Mouse (Mus musculus): Measurements from ENCODE around the gene Lrp2.

Lrp2 gene

GRCm38 (mm10) chr2:69582861-69583260 is 3.0 kb downstream of the Lrp2 start:
- no peak for DNase-seq

DNA sequence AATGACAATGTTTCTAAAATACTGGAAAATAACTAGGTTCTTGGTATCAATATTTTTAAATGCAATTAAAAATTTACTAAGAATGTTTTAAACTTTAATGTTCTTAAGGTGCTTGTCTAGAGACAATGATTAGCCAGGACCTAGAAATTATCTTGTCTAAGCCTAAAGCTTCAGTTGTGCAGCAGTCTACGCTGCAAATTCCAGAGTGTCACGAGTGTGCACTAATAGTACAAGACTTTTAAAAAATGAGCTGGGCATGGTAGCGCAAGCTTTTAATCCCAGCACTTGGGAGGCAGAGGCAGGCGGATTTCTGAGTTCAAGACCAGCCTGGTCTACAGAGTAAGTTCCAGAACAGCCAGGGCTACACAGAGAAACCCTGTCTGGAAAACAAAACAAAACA is 3.8 kb downstream of the Lrp2 start:
- DNase-seq = peak; percentile 55

GRCm38 (mm10) chr2:69580091-69580490 is 5.8 kb downstream of the Lrp2 start:
- no peak for DNase-seq

DNA sequence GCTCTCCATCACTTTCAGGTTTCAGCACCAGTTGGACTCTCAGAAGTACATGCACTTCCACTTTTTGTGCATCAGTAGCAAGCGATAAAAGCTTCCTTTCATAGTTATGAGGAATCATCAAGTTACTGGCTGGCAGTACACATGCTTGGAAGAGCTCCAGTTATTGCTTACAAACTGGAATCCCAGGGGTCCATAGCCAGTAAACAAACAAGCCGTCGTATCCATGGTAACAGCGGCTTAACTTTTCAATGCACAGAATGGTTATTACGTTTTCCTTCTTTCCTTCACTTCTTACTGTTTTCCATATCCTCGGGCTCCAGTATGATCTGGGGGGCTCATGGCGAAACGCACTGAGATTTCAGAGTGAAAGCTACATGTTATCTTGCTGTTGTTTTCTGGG is 7.7 kb downstream of the Lrp2 start:
- DNase-seq = no peak

- peak; percentile 51 for DNase-seq
Observed at GRCm38 (mm10) chr2:69576531-69576930, 9.3 kb downstream of the Lrp2 start.

DNA sequence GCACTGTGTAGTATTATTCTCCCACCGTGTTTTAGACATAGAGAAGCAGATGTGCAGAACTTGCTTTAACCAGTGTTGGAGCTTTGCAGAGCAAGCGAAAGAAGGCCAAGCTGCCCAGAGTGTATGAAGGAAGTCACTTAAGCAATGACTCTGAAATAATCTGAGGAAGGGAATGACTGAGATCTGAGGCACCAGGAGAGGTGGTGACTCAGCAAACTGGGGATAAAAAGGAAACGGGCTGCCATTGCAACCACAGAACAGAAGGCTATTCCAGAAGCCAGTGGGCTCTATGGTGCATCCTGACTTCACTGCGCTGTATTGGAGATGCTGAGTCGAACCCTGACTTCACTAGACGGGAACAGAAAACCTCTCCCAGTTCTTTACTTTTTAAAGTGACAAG is 10.9 kb downstream of the Lrp2 start:
- DNase-seq = no peak

DNA sequence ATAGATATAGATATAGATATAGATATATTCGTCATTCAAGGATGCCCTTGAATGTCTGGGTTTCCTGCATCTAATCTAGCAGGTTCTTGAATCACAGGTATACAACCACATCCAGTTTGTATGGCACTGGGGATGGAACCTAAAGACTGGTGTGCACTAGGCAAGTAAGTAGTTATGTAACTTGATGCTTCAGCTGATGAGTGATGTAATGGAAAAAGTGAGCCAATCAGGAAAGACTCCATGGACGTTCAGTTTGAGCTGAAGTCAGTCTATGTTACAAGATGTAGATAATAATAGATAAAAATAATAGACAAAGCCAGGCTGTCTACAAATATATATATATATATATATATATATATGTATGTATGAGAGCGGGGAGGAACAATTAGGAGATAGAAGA is 11.6 kb downstream of the Lrp2 start:
- DNase-seq = no peak

DNA sequence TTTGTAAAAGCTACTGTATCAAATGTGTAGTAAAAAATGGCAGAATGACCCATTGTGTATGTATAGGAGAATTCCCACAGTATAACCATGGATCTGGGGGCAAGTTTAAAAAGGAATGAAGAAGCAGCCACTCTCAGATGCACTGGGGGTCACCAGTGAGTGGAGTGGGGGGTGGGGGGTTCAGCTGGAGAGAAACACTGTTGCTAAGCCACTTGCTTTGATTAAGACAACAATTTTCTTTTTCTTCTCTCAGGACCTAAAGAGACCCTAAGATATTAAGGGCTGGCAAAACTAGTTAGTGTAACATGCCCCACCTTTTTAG is 12.2 kb downstream of the Lrp2 start:
- no peak for DNase-seq

DNA sequence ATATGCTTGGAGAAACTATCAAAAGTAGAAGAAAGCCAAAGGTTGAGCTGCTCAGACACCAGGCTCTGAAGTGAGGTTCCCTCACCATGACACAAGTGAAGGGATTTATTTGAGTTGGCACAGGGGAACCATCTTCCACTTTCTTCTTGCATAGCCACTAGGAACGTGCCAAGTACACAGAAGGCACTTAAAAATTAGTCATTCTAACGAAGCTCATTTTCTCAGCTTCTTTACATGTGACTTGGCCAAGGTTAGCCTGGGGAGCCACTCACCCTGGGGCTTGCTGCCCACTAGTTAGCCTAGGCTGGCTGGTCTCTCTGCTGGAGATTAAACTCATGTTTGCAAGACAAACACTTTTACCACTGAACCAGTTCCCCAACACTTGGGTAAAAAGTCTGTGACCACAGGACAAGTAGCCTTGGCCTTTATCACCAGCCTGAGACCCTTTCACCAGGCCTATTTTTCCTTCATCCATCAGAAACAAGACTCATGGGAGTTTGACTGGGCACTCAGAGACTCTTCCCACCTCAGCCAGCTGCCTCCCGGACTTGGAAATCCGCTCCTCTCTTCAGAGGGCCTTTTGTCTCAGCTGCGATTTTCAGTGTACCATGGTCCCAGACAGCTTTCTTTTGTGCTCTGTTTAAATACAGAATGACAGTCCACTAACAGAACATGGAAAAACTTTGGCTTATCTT is 12.7 kb downstream of the Lrp2 start:
- no peak for DNase-seq

- peak; percentile 87 for DNase-seq
Observed at GRCm38 (mm10) chr2:69570556-69570955, 15.3 kb downstream of the Lrp2 start.

DNA sequence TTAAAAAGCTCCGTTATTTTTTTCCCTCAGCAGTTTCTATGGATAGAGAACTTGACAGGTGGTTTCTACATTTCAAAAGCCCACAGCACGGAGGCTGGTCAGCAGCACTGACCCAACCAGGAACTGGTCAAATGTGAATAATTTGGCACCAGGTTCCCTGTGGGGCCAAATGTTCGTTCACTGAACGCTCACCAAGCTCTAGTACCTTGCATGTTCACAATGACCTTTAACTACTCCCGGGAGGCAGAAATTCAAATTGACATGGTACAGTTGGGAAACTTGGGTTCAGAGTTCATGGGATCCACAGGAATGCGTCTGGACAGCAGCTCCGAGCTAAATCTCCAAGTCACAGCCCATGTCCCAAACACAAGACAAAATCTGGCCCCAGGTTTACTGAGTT is 19.6 kb downstream of the Lrp2 start:
- DNase-seq = peak; percentile 93

- no peak for DNase-seq
Observed at GRCm38 (mm10) chr2:69563492-69563891, 22.4 kb downstream of the Lrp2 start.

DNA sequence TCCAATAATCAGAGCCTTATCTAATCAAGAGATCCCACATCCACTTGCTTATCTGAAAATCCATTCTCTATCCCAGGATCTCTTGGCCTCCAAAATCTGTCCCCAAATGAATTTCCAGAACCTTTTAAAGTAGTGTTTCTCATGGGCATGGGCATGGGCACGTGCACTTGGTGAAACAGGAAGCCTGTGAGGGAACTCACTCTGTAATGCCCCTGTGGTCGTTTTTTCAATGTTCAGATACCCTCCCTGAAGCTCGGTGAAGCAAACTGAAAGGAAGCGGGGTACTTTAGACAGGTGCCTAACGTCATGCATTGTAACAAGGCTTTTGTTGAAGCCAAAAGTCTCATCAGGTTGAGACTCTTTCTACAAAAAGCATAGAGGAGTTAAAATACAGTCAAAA is 23.1 kb downstream of the Lrp2 start:
- DNase-seq = no peak

GRCm38 (mm10) chr2:69560221-69560620 is 25.6 kb downstream of the Lrp2 start:
- peak; percentile 58 for DNase-seq

DNA sequence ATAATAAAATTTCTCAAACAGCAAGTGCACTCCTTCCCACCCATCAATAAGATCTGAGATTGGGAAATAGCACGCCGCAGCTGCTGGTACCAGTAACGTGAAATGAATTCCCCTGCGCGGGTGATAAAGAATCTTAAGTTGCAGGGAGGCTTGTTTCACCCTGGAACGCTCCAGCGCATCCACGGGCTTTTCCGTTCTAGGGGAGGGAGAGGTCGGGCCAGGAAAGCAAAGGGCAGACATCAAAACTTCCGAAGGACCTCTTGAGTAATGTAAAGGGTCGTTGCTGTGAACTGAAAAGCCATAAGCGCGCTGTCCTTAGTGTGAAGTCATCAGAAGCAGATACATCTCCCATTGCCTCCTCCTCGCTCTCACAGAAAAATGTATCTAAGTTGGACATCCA is 26.5 kb downstream of the Lrp2 start:
- DNase-seq = no peak

GRCm38 (mm10) chr2:69556686-69557085 is 29.2 kb downstream of the Lrp2 start:
- no peak for DNase-seq

DNA sequence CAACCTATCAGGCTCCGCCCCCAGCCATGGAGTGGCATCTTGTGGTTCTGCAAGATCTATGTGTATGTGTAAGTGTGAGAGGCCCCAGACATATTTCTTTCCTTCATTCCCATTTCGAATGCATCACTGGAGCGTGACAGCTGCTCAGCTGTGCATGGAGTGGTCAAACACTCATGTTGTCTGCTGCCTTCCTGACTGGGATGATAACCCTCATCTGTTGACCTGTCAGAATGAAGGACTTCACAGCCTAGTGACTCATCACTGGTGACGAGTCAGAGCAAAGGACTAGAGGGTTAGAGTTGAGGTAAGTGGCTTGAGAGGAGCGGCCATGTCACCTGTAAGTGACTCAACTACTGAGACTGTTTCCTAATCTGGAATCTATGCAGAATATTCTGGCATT is 34.2 kb downstream of the Lrp2 start:
- no peak for DNase-seq

DNA sequence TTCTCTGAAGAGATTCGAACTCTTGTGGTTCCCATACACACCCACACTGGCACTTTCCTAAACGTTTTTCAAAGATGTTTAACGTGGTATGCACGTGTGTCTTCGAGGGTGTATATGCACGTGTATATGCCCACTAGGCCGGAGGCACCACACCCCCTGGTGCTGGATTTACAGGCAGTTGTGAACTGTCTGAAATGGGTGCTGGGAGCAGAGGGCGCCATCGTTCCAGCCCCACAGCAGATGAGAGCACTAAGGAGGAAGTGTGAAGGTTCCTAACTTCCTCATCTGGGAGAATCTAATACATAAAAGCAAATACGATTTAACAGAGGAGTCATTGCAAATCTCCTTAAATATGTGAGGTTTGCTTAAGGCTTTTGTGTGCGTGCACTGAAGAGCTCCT is 39.0 kb downstream of the Lrp2 start:
- no peak for DNase-seq

DNA sequence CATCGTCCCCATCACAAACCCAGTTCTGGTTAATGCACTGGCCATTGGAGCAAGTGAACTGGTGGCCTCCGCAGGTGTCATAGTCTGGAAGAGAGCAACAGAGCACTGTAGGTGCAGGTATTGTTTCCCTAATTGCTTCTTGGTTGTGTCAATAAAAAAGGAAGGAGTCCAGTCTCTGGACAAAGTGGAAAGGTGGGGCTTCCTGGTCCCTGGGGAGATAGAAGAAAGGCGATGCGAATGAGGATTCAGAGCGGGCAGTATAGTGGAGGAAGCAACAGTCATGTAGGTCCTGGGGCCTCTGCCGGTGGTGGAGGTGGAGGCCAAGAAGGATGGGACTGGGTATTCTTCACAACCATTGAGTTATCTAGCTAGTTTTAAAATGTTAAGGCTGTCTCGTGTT is 49.8 kb downstream of the Lrp2 start:
- no peak for DNase-seq

- DNase-seq = no peak
Observed at GRCm38 (mm10) chr2:69531528-69532055, 54.3 kb downstream of the Lrp2 start.

- no peak for DNase-seq
Observed at GRCm38 (mm10) chr2:69530691-69531527, 55.0 kb downstream of the Lrp2 start.

GRCm38 (mm10) chr2:69530126-69530525 is 55.7 kb downstream of the Lrp2 start:
- DNase-seq = no peak

DNA sequence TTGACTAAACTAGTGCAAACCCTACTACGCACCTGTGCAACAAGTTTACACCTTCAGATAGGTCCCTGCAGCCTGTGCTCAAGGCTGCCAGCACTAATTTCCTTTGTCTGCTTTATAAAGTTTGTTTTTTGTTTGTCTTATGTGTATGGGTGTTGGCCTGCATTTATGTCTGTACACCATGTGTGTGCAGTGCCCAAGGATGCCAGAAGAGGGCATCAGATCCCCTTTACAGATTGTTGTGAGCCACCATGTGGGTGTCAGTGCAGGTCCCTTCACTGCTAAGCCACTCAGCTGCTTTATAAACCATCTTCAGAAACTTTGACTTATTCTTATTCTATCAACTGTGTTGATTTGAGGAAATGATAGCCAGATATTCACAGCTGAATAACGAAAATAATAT is 65.6 kb downstream of the Lrp2 start:
- no peak for DNase-seq

DNA sequence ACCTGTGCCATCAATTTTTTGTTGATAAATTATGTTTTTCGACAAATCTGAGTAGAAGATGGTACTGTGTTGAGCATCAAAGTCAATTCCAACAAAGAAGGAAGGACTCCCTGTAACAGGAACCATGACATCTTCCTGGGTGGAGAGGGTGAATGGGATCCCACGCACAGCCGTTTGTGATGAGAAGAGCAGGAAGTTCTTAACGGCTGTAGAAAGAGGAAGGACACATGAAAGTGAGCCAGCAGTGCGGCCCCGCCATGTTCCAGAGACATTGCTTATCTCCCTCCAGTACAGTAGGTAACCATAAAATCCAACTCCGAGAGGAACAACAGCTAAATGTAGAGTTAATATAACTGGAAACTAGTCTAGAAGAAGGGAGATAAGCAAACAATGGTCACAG is 67.6 kb downstream of the Lrp2 start:
- DNase-seq = no peak

DNA sequence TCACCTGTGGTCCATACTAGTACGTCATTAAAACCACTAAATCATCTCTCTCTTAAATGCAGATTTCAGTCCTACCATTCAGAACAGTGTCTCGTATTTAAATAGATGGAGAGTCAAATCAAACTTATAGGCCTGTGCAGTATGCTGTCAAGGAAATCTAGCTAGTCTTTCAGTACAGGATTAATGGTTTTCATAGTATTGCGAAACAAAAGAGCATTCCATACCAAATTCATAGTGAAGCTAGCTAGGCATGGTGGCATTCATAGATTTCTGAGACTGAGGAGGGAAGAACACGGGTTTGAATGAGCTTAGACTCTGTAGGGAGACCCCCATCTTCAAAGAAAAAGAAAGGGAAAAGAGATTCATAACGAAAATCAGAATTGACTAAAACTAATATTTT is 74.1 kb downstream of the Lrp2 start:
- DNase-seq = no peak

Measured in kidney, adult 9 months (tissue).